Mouse (Mus musculus) midbrain, embryonic 11.5 days (tissue): ENCODE data around the gene Tmod3. TPM values are rescaled to one million over a fixed set of nuclear protein-coding genes. Genes with fewer than 3 reads are reported as not detected.

Experiments
- ATAC-seq: fragments of 200-750 bp; cut with Nextera tagmentation; 2 replicates; pipeline ENCODE4 v1.8.0; 2017; ENCODE audit warnings: moderate TSS enrichment, moderate library complexity; ENCODE audit not compliant: low FRiP score
- DNase-seq: peaks from one replicate; pipeline ENCODE4 v3.0.0; 2015; ENCODE audit warnings: low spot score; ENCODE audit errors: missing footprints
- H3K27ac ChIP-seq: fragments of 300-500 bp; sonication (generic); 2 replicates; pipeline ENCODE4 v1.5.1; 2014; ENCODE audit warnings: low read depth, low read length
- H3K27me3 ChIP-seq: fragments of 300-500 bp; sonication (generic); 2 replicates; pipeline ENCODE4 v1.6.1; 2014; ENCODE audit warnings: mild to moderate bottlenecking, low read length, moderate library complexity, mixed read lengths; ENCODE audit not compliant: control insufficient read depth, insufficient read depth
- H3K36me3 ChIP-seq: fragments of 300-500 bp; sonication (generic); 2 replicates; pipeline ENCODE4 v1.6.1; 2014; ENCODE audit warnings: mild to moderate bottlenecking, low read length, moderate library complexity, mixed read lengths; ENCODE audit not compliant: control insufficient read depth, insufficient read depth
- H3K4me1 ChIP-seq: fragments of 300-500 bp; sonication (generic); 2 replicates; pipeline ENCODE4 v1.6.1; 2014; ENCODE audit warnings: low read length; ENCODE audit not compliant: control insufficient read depth, insufficient read depth
- H3K4me2 ChIP-seq: fragments of 300-500 bp; sonication (generic); 2 replicates; pipeline ENCODE4 v1.6.1; 2014; ENCODE audit warnings: mild to moderate bottlenecking, moderate library complexity
- H3K4me3 ChIP-seq: fragments of 300-500 bp; sonication (generic); 2 replicates; pipeline ENCODE4 v1.5.1; 2014; ENCODE audit warnings: low read depth, low read length
- H3K9ac ChIP-seq: fragments of 300-500 bp; sonication (generic); 2 replicates; pipeline ENCODE4 v1.6.1; 2014; ENCODE audit warnings: low read length
- H3K9me3 ChIP-seq: fragments of 300-500 bp; sonication (generic); 2 replicates; pipeline ENCODE4 v1.6.1; 2016; ENCODE audit warnings: low read length; ENCODE audit not compliant: control insufficient read depth
- WGBS: fragments of 180-500 bp; shearing (Covaris S2); extraction: QIAGEN DNeasy Blood & Tissue Kit; methylation state at CpG from one replicate; pipeline ENCODE4 v1.1.7; 2014; 5-methylcytosine and 5-hydroxymethylcytosine counted together
- polyA plus RNA-seq: library from polyadenylated mRNA; unstranded; fragments of >200 nt; fragmentation: Nextera tagmentation; extraction: Ambion mirVana; gene quantifications from 2 replicates; pipeline ENCODE4 v1.2.1, GENCODE M21; 2014

Tmod3 gene
- polyA plus RNA-seq, 1 experiment from 2014 or later = 97.4 TPM

DNA sequence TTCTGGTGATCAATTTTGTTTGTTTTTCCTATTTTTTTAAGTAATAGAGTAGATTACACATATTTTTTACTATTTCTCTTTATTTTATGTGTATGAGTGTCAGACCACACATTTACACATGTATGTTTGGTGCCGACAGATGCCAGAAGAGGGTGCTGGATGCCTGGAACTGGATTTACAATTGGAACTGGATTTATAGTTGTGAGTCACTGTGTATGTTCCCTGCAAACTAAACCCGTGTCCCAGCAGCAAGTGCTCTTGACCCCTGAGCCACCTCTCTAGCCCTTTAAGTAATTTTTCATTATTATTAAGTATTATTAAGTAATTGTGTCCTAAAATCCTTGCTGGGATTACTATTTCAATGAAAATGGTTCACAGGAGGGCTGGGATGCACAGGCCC, 37.2 kb downstream of the Tmod3 start:
- Histone ChIP-seq H3K4me2 (no peak overlapping the region), H3K27ac (no peak overlapping the region), H3K4me1 (no peaks in the 10 kb centered on the region), H3K27me3 (no peaks in the 10 kb centered on the region), H3K9me3 (no peaks in the 10 kb centered on the region), H3K9ac (no peak overlapping the region), H3K4me3 (no peak overlapping the region), H3K36me3 (no peaks in the 10 kb centered on the region)
- WGBS = 75% methylated on average over 2 of the region's 2 CpGs
- no peak for ATAC-seq
- no peak for DNase-seq

DNA sequence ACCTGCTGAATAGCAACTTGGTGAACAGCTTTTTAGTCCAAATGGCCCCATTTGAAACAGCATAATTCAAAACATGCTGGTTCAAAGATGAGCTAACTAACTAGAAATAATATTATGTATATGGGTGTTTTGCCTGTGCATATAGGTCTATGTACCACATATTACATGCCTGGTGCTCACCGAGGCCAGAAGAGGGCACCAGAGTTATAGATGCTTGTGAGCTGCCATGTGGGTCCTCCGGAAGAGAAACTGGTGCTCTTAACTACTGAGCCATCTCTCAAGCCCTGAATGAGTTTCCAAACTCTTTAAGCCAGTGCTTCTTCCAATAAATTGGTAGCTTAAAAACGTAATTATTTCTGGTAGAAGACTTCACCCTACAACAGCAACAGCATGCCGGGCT, 37.7 kb downstream of the Tmod3 start:
- Histone ChIP-seq H3K4me3 (no peak overlapping the region), H3K4me2 (no peak overlapping the region), H3K4me1 (no peaks in the 10 kb centered on the region), H3K36me3 (no peaks in the 10 kb centered on the region), H3K9ac (no peak overlapping the region), H3K27me3 (no peaks in the 10 kb centered on the region), H3K9me3 (no peaks in the 10 kb centered on the region), H3K27ac (no peak overlapping the region)
- ATAC-seq = no peak
- WGBS = 64% methylated on average over 4 of the region's 4 CpGs
- no peak for DNase-seq

DNA sequence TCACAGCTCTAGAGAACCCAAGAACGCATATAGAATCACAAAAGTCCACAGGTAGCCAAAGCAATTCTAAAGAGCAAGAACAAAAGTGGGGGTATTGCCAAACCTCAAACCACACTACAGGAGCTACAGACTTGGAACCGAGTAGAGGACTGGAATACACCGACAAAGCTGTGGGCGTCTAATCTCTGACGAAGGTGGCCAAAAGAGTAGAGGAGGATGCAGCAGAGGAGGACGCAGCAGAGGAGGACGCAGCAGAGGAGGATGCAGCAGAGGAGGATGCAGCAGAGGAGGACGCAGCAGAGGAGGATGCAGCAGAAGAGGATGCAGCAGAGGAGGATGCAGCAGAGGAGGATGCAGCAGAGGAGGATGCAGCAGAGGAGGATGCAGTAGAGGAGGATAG, 38.5 kb downstream of the Tmod3 start:
- no peak overlapping the region for H3K4me3 ChIP-seq
- H3K4me2 ChIP-seq = no peak overlapping the region
- DNase-seq = no peak
- no peak overlapping the region for H3K27ac ChIP-seq
- H3K4me1 ChIP-seq = no peaks in the 10 kb centered on the region
- H3K36me3 ChIP-seq = no peaks in the 10 kb centered on the region
- 91% methylated on average over 8 of the region's 8 CpGs for WGBS
- ATAC-seq = no peak
- H3K9me3 ChIP-seq = no peaks in the 10 kb centered on the region
- H3K9ac ChIP-seq = no peak overlapping the region
- no peaks in the 10 kb centered on the region for H3K27me3 ChIP-seq

DNA sequence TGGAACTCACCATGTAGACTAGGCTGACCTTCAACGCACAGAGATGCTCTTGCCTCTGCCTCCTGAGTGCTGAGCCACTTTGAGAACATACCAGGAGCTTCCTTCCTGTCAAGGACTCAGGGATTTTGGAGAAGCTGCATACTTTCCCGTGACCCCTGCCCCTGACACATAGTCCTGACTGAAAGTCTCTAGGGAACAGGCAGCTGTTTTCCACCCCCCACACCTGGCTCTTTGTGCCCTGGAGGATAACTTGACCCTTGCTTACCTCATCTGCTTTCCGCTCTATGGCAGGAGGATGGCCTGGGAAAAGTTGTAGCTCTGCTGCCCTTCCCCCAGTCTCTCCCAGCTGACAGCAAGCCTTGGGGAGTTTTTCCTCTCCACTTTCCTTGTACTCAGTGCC, 41.7 kb downstream of the Tmod3 start:
- Histone ChIP-seq H3K4me3 (no peak overlapping the region), H3K36me3 (no peaks in the 10 kb centered on the region), H3K9me3 (no peaks in the 10 kb centered on the region), H3K27me3 (no peaks in the 10 kb centered on the region), H3K27ac (no peak overlapping the region), H3K4me2 (no peak overlapping the region), H3K9ac (no peak overlapping the region), H3K4me1 (no peaks in the 10 kb centered on the region)
- DNase-seq (no peak), ATAC-seq (no peak)
- WGBS = 82% methylated on average over 3 of the region's 3 CpGs

DNA sequence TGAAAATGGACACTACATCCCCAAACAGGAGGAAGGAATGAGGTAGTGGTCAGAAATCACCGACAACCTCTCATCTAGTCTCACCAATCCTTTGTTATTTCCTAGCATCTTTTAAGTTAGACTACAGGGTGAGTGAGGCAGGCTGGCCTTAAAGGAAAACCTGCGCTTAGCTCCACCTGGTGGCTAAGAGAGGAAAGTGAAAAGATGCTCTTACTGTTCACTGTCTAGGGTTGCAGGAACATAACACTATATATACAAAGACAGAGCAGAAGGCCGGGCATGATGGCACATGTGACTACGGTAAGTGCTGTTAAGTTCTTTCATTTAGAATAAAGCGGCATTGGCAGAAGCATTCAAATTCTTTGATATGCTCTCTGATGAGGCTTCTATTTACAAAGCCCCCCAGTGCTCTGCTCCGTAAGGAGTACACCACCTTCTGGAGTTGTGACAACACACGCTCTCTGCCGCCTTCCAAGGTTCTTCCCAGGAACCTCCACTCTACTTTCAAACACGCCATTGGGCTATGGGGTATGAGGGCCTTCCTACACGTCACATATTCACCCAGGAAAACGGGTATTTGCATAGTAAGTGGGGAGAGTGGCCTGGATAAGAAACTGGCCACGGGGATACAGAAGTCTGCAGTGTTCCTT, 43.9 kb downstream of the Tmod3 start:
- H3K36me3 ChIP-seq = no peaks in the 10 kb centered on the region
- no peaks in the 10 kb centered on the region for H3K27me3 ChIP-seq
- DNase-seq (peak; percentile 91), ATAC-seq (peak; percentile 67; the same call in 1 of the 2 replicates)
- no peak overlapping the region for H3K27ac ChIP-seq
- no peaks in the 10 kb centered on the region for H3K4me1 ChIP-seq
- H3K4me3 ChIP-seq = no peak overlapping the region
- H3K9ac ChIP-seq = no peak overlapping the region
- no peaks in the 10 kb centered on the region for H3K9me3 ChIP-seq
- WGBS = 66% methylated on average over 12 of the region's 12 CpGs
- no peak overlapping the region for H3K4me2 ChIP-seq

DNA sequence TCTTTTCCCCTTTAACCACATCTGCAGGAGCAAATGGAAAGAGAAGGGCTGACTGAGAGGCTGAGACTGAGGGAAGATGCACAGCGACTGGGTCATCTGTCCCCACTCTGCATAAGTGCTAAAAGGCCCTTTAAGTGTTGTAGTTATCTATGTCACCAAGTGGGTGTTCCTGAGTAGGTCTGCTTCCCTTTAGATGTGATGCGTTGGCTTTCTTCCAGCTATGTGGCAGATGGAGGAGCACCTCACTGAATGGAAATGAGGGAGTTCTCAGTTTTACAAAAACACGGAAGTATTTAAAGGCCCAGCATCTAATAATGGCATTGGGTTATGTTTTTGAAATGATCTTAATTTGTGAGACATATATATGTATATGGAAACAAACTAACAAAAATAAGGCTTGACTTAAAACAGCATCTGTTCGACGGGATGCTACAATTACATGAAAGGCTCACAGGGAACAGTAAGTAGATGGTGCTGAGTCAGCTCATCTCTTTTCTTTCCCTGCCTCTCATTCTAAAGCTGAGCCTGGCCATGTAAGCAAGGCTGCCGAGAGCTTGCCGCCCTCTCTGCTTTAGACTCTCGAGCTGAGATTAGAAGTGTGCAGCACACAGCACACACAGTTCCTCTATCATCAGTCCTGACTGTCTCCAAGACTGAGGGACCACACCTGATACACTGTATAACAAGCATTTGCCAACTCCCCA, 48.1 kb downstream of the Tmod3 start:
- no peak overlapping the region for H3K4me2 ChIP-seq
- 92% methylated on average over 8 of the region's 8 CpGs for WGBS
- ATAC-seq (no peak), DNase-seq (no peak)
- H3K9me3 ChIP-seq = no peaks in the 10 kb centered on the region
- H3K4me1 ChIP-seq = no peaks in the 10 kb centered on the region
- H3K9ac ChIP-seq = no peak overlapping the region
- no peaks in the 10 kb centered on the region for H3K27me3 ChIP-seq
- H3K36me3 ChIP-seq = no peaks in the 10 kb centered on the region
- H3K27ac ChIP-seq = no peak overlapping the region
- no peak overlapping the region for H3K4me3 ChIP-seq

DNA sequence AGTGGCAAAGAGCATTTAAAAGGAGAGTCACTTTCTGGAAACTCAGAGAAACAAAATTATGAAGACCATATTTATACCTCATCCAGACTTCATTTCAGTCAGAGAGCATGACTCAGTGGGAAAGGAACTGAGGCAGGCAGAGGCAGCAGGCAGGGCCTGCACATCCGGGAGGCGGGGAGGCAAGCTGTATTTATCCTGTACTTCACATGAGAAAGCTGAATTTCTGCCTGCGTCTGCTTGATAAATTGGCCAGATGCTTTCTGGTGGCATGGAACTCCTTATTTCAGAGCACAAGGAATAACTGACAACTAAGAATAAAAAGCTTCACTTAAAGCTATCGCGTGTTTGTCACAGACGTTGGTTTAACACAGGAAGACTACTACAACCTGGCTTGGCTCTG, 55.1 kb downstream of the Tmod3 start:
- no peaks in the 10 kb centered on the region for H3K36me3 ChIP-seq
- H3K4me2 ChIP-seq = no peak overlapping the region
- WGBS = 97% methylated on average over 6 of the region's 6 CpGs

DNA sequence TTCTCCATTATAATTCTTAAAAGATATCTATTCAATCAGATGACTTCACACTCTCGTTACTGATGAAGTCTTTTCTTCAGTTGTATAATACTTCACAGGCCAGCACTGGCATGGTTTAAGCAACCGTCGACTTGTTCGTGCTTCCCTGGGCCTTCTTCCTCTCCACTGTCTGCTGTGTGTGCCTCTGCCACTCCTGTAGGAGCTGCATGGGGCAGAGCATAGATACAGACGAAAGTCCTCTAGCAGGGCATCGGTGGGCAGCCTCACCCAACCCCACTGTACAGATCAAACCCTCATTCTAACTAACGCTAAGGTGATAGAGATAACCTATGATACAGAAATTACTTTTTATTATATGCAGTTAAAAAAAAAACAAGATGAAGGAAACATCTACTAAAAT, 60.9 kb downstream of the Tmod3 start:
- H3K27me3 ChIP-seq = no peaks in the 10 kb centered on the region
- H3K4me3 ChIP-seq = no peak overlapping the region
- H3K4me2 ChIP-seq = no peak overlapping the region
- ATAC-seq (no peak), DNase-seq (no peak)
- H3K9me3 ChIP-seq = no peaks in the 10 kb centered on the region
- H3K27ac ChIP-seq = no peak overlapping the region
- H3K36me3 ChIP-seq = no peaks in the 10 kb centered on the region; the same call in 1 of the 2 replicates
- no peaks in the 10 kb centered on the region for H3K4me1 ChIP-seq
- whole genome bisulfite sequencing = 93% methylated on average over 7 of the region's 7 CpGs
- no peak overlapping the region for H3K9ac ChIP-seq

More for the DNA sequence above, 55.1 kb downstream of the Tmod3 start:
- DNase-seq = no peak
- Histone ChIP-seq H3K27me3 (no peaks in the 10 kb centered on the region), H3K4me1 (no peaks in the 10 kb centered on the region), H3K27ac (no peak overlapping the region), H3K4me3 (no peak overlapping the region), H3K9me3 (no peaks in the 10 kb centered on the region), H3K9ac (no peak overlapping the region)
- no peak for ATAC-seq

DNA sequence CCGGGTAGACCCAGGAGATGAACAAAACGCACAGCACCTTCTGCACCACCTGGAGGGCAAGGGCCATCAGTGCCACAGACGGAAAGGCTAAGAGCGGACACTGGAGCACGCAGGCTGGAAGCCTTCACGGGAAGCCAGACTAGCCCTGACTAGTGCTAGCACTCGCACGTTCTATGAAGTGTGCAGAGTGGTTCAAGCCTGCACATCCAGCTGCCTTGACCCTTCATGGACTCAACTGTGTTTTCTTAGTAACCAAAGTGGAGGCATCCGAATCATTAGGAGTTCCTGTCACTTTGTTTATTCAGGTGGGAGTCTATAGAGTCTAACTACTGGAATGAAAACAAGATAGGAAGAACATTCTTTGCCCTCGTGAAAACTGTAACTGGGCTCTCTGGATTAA, 63.5 kb downstream of the Tmod3 start:
- Histone ChIP-seq H3K27ac (no peak overlapping the region), H3K27me3 (no peaks in the 10 kb centered on the region), H3K4me1 (no peaks in the 10 kb centered on the region), H3K36me3 (no peaks in the 10 kb centered on the region; the same call in 1 of the 2 replicates), H3K4me2 (no peak overlapping the region), H3K9me3 (no peaks in the 10 kb centered on the region), H3K4me3 (no peak overlapping the region), H3K9ac (no peak overlapping the region)
- no peak for DNase-seq
- WGBS = 85% methylated on average over 10 of the region's 10 CpGs
- ATAC-seq = no peak
